Mouse (Mus musculus) embryonic fibroblast, embryonic 13.5 days (primary cell): Measurements from ENCODE around the gene Fbxo45.

ENCODE experiments used
- CTCF ChIP-seq: IDR thresholded peaks from 2 replicates; pipeline ENCODE4 v1.5.1; 2011; ENCODE audit warnings: mild to moderate bottlenecking, control low read depth, low read length, moderate library complexity, borderline replicate concordance; ENCODE audit not compliant: insufficient read depth
- POLR2A ChIP-seq: IDR thresholded peaks from 2 replicates; pipeline ENCODE4 v1.6.1; 2011; ENCODE audit warnings: low read depth, mild to moderate bottlenecking, control low read depth, low read length, moderate library complexity

DNA sequence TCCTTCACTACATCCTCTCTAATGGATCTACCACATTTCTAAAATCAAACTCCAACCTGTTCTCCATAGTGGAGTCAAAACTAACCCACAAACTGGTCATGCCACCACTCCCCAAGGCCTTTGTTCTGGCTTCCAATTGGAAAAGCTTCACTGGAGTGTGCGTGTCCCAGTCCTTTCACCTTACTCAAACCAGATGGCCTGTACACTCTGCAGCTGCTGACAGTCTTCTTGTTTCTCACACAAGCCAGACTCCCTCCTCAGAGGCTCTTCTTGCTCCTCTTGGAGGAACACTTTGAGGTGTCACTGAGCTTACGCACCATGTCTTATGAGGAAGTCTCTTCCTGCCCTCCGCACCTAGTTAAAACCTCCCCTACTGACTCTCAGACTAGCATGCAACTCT is 3.1 kb downstream of the Fbxo45 start:
- TF ChIP-seq POLR2A (no peak), CTCF (no peak)
